Mouse (Mus musculus) hindbrain, postnatal 0 days (tissue): ENCODE data around the gene Ccdc88c. TPM values are rescaled to one million over a fixed set of nuclear protein-coding genes. Genes with fewer than 3 reads are reported as not detected.

Source experiments
- ATAC-seq: fragments of 200-750 bp; cut with Nextera tagmentation; 2 replicates; pipeline ENCODE4 v1.8.0; 2017; ENCODE audit warnings: mild to moderate bottlenecking, moderate TSS enrichment, moderate library complexity
- DNase-seq: peaks from one replicate; pipeline ENCODE4 v3.0.0-alpha.2; 2015; ENCODE audit warnings: low spot score
- H3K27ac ChIP-seq: fragments of 300-500 bp; sonication (generic); 2 replicates; pipeline ENCODE4 v1.5.1; 2014; ENCODE audit warnings: mild to moderate bottlenecking
- H3K27me3 ChIP-seq: fragments of 300-500 bp; sonication (generic); 2 replicates; pipeline ENCODE4 v1.6.1; 2014; ENCODE audit warnings: low read length, mixed read lengths; ENCODE audit not compliant: insufficient read depth
- H3K36me3 ChIP-seq: fragments of 300-500 bp; sonication (generic); 2 replicates; pipeline ENCODE4 v1.6.1; 2014; ENCODE audit warnings: low read length, mixed read lengths; ENCODE audit not compliant: insufficient read depth
- H3K4me1 ChIP-seq: fragments of 300-500 bp; sonication (generic); 2 replicates; pipeline ENCODE4 v1.6.1; 2014; ENCODE audit warnings: antibody characterized with exemption, low read length, mixed read lengths; ENCODE audit not compliant: insufficient read depth
- H3K4me2 ChIP-seq: fragments of 300-500 bp; sonication (generic); 2 replicates; pipeline ENCODE4 v1.6.1; 2014; ENCODE audit warnings: low read depth, mild to moderate bottlenecking, low read length, moderate library complexity, mixed read lengths
- H3K4me3 ChIP-seq: fragments of 300-500 bp; sonication (generic); 2 replicates; pipeline ENCODE4 v1.5.1; 2014; ENCODE audit warnings: low read length
- H3K9ac ChIP-seq: fragments of 300-500 bp; sonication (generic); replicated peaks from 2 replicates; pipeline ENCODE4 v1.6.1; 2014; ENCODE audit warnings: mild to moderate bottlenecking, low read length, moderate library complexity, mixed read lengths
- H3K9me3 ChIP-seq: fragments of 300-500 bp; sonication (generic); 2 replicates; pipeline ENCODE4 v1.6.1; 2016; ENCODE audit warnings: low read length, mixed read lengths
- CTCF ChIP-seq: IDR thresholded peaks from 2 replicates; pipeline ENCODE4 v1.5.1; 2016; ENCODE audit warnings: antibody characterized with exemption, control low read depth, low read depth
- WGBS: fragments of 180-500 bp; shearing (Covaris S2); extraction: QIAGEN DNeasy Blood & Tissue Kit; methylation state at CpG from one replicate; pipeline ENCODE4 v1.1.7; 2014; 5-methylcytosine and 5-hydroxymethylcytosine counted together
- polyA plus RNA-seq: library from polyadenylated mRNA; unstranded; fragments of >200 nt; fragmentation: Nextera tagmentation; extraction: Ambion mirVana; gene quantifications from 2 replicates; pipeline ENCODE4 v1.2.1, GENCODE M21; 2015
- total RNA-seq: library from RNA; depleted of rRNA; stranded (reverse); fragments of >200 nt; gene quantifications from 2 replicates; pipeline ENCODE4 v1.2.3, GENCODE M21; 2014

The Ccdc88c gene
- total and polyA plus RNA-seq, 2 experiments from 2014 or later = 11.2 to 17.7 TPM

GRCm38 (mm10) chr12:100901386-100901785, 127.5 kb downstream of the Ccdc88c start:
- DNase-seq (no peak), ATAC-seq (no peak)
- peaks cover 13% of the 10 kb centered on the region; the same call in 1 of the 2 replicates for H3K4me1 ChIP-seq
- no peak overlapping the region for H3K4me2 ChIP-seq
- 74% methylated on average over 6 of the region's 6 CpGs for WGBS
- H3K36me3 ChIP-seq = no peaks in the 10 kb centered on the region
- TF ChIP-seq CTCF = no peak
- no peak overlapping the region for H3K9ac ChIP-seq
- no peaks in the 10 kb centered on the region for H3K9me3 ChIP-seq
- no peaks in the 10 kb centered on the region for H3K27me3 ChIP-seq
- no peak overlapping the region for H3K4me3 ChIP-seq
- H3K27ac ChIP-seq = no peak overlapping the region

GRCm38 (mm10) chr12:100900901-100901300, 128.0 kb downstream of the Ccdc88c start:
- DNase-seq (no peak), ATAC-seq (no peak)
- no peaks in the 10 kb centered on the region for H3K9me3 ChIP-seq
- TF ChIP-seq CTCF = no peak
- 81% methylated on average over 6 of the region's 6 CpGs for WGBS
- peaks cover 13% of the 10 kb centered on the region; the same call in 1 of the 2 replicates for H3K4me1 ChIP-seq
- H3K4me2 ChIP-seq = no peak overlapping the region
- H3K4me3 ChIP-seq = no peak overlapping the region
- no peaks in the 10 kb centered on the region for H3K27me3 ChIP-seq
- H3K27ac ChIP-seq = no peak overlapping the region
- no peak overlapping the region for H3K9ac ChIP-seq
- no peaks in the 10 kb centered on the region for H3K36me3 ChIP-seq

- peak overlapping the region; percentile 51; the same call in 1 of the 2 replicates for H3K27ac ChIP-seq
- peaks cover 19% of the 10 kb centered on the region for H3K4me1 ChIP-seq
- peak; percentile 39 for DNase-seq
Observed at GRCm38 (mm10) chr12:100899111-100899640, 129.7 kb downstream of the Ccdc88c start.

GRCm38 (mm10) chr12:100897736-100898650, 130.9 kb downstream of the Ccdc88c start:
- Histone ChIP-seq H3K4me3 (peak overlapping the region; percentile 47), H3K4me1 (peaks cover 19% of the 10 kb centered on the region), H3K9me3 (no peaks in the 10 kb centered on the region), H3K9ac (peak overlapping the region; percentile 60; the same call in 1 of the 2 replicates), H3K27me3 (no peaks in the 10 kb centered on the region), H3K27ac (no peak overlapping the region), H3K4me2 (peak overlapping the region; percentile 81), H3K36me3 (no peaks in the 10 kb centered on the region)
- peak; percentile 34 for DNase-seq
- TF ChIP-seq CTCF = no peak
- 18% methylated on average over 12 of the region's 12 CpGs for WGBS
- ATAC-seq = no peak

More at GRCm38 (mm10) chr12:100899111-100899640, 129.7 kb downstream of the Ccdc88c start:
- peak; percentile 9; the same call in 1 of the 2 replicates for TF ChIP-seq CTCF
- Histone ChIP-seq H3K36me3 (no peaks in the 10 kb centered on the region), H3K4me3 (peak overlapping the region; percentile 47), H3K9me3 (no peaks in the 10 kb centered on the region), H3K4me2 (peak overlapping the region; percentile 81), H3K9ac (peak overlapping the region; percentile 60), H3K27me3 (no peaks in the 10 kb centered on the region)
- peak; percentile 54 for ATAC-seq
- WGBS = under 1% methylated on average over 30 of the region's 30 CpGs

- Histone ChIP-seq H3K36me3 (no peaks in the 10 kb centered on the region), H3K9me3 (no peaks in the 10 kb centered on the region), H3K4me3 (no peak overlapping the region), H3K4me2 (no peak overlapping the region), H3K27me3 (no peaks in the 10 kb centered on the region), H3K27ac (no peak overlapping the region), H3K4me1 (peaks cover 19% of the 10 kb centered on the region), H3K9ac (no peak overlapping the region)
- no peak for TF ChIP-seq CTCF
- 61% methylated on average over 3 of the region's 3 CpGs for WGBS
- ATAC-seq (no peak), DNase-seq (no peak)
Observed at GRCm38 (mm10) chr12:100896661-100897060, 132.2 kb downstream of the Ccdc88c start.

GRCm38 (mm10) chr12:100895504-100895903, 133.4 kb downstream of the Ccdc88c start:
- 2% methylated on average over 2 of the region's 2 CpGs for WGBS
- Histone ChIP-seq H3K4me1 (peaks cover 19% of the 10 kb centered on the region), H3K36me3 (no peaks in the 10 kb centered on the region), H3K27me3 (no peaks in the 10 kb centered on the region), H3K27ac (no peak overlapping the region), H3K4me3 (no peak overlapping the region), H3K4me2 (no peak overlapping the region), H3K9ac (no peak overlapping the region), H3K9me3 (no peaks in the 10 kb centered on the region)
- TF ChIP-seq CTCF = no peak
- DNase-seq (peak; percentile 46), ATAC-seq (0 out of 2 replicates have a peak, but pooled peaks have one; percentile 16)
